Mouse (Mus musculus): Measurements from ENCODE around the gene Wnt7b. TPM values are rescaled to one million over a fixed set of nuclear protein-coding genes. Genes with fewer than 3 reads are reported as not detected.

Wnt7b gene
- total and polyA plus RNA-seq, 3 experiments: not detected

- TF ChIP-seq KAT2A (IDR thresholded peaks at IDR 0.05; ENCODE audit: insufficient replicate concordance, low read length) (no peak), E2F4 (IDR thresholded peaks at IDR 0.05; ENCODE audit: insufficient replicate concordance, low read depth, low read length) (no peak), ZKSCAN1 (IDR thresholded peaks at IDR 0.05; ENCODE audit: borderline replicate concordance, low read depth, low read length) (no peak), USF2 (conservative IDR thresholded peaks at IDR 0.05; ENCODE audit: low read depth, low read length) (no peak), IRF4 (IDR thresholded peaks at IDR 0.05; ENCODE audit: low read depth, low read length) (no peak), EP300 (IDR thresholded peaks at IDR 0.05; ENCODE audit: low read length) (no peak), MAX (IDR thresholded peaks at IDR 0.05; ENCODE audit: low read length) (no peak), POLR2A (IDR thresholded peaks at IDR 0.05; ENCODE audit: low read depth, low read length) (no peak)
- Histone ChIP-seq H3K4me3 (replicated peaks in 1 of 3; ENCODE audit: low read depth in 2 of 3, low read length in 2 of 3, poor library complexity in 1 of 3) (no peak overlapping the region), H3K36me3 (replicated peaks in 1 of 2; ENCODE audit: control insufficient read depth in 1 of 2, insufficient read depth in 1 of 2, low read length in 1 of 2) (no peaks in the 10 kb centered on the region), H3K9ac (ENCODE audit: insufficient read depth, low read depth) (no peak overlapping the region), H3K27ac (ENCODE audit: insufficient read depth, low read depth) (no peak overlapping the region), H3K4me1 (ENCODE audit: control insufficient read depth in 1 of 2, insufficient read depth in 2 of 2) (no peaks in the 10 kb centered on the region), H3K27me3 (replicated peaks) (peaks cover 66% of the 10 kb centered on the region), H3K4me2 (ENCODE audit: insufficient read depth, low read depth, poor library complexity, severe bottlenecking) (no peak overlapping the region), H3K79me2 (replicated peaks; ENCODE audit: control insufficient read depth, extremely low read depth, insufficient read depth, poor library complexity, severe bottlenecking) (no peaks in the 10 kb centered on the region), H3K9me3 (replicated peaks; ENCODE audit: low read length) (peaks cover 7% of the 10 kb centered on the region)
- no peak for DNase-seq (ENCODE audit: extremely low read depth)
- in situ Hi-C loops (cut with MboI; ENCODE audit: low pct_ligation_motif_present, low pct_unique_long_range_greater_than_20kb, low sequenced_read_pairs): no loop called here
- dilution Hi-C loops (cut with MboI; ENCODE audit: extremely low pct_ligation_motif_present, extremely low pct_unique_long_range_greater_than_20kb, low sequenced_read_pairs): no loop called here
These were observed 9.5 kb downstream of the Wnt7b start for GRCm38 (mm10) chr15:85572619-85573254.

- H3K9ac ChIP-seq (ENCODE audit: insufficient read depth, low read depth): no peak overlapping the region
- in situ Hi-C loops (cut with MboI; ENCODE audit: low pct_ligation_motif_present, low pct_unique_long_range_greater_than_20kb, low sequenced_read_pairs): no loop called here
- dilution Hi-C loops (cut with MboI; ENCODE audit: extremely low pct_ligation_motif_present, extremely low pct_unique_long_range_greater_than_20kb, low sequenced_read_pairs): no loop called here
- H3K4me3 ChIP-seq (replicated peaks in 1 of 3; ENCODE audit: low read depth in 2 of 3, low read length in 2 of 3, poor library complexity in 1 of 3): no peak overlapping the region
- H3K9me3 ChIP-seq (replicated peaks; ENCODE audit: low read length): peaks cover 5% of the 10 kb centered on the region
- H3K4me2 ChIP-seq (ENCODE audit: insufficient read depth, low read depth, poor library complexity, severe bottlenecking): no peak overlapping the region
- no peak overlapping the region for H3K27ac ChIP-seq (ENCODE audit: insufficient read depth, low read depth)
- H3K27me3 ChIP-seq (replicated peaks): peaks cover 84% of the 10 kb centered on the region
- DNase-seq (ENCODE audit: extremely low read depth): no peak
- no peaks in the 10 kb centered on the region for H3K36me3 ChIP-seq (replicated peaks in 1 of 2; ENCODE audit: control insufficient read depth in 1 of 2, insufficient read depth in 1 of 2, low read length in 1 of 2)
- no peaks in the 10 kb centered on the region for H3K79me2 ChIP-seq (replicated peaks; ENCODE audit: control insufficient read depth, extremely low read depth, insufficient read depth, poor library complexity, severe bottlenecking)
- TF ChIP-seq CHD1 (IDR thresholded peaks at IDR 0.05; ENCODE audit: low read depth, low read length) (no peak), ELF1 (IDR thresholded peaks at IDR 0.05; ENCODE audit: low read depth, low read length) (no peak), JUN (IDR thresholded peaks at IDR 0.05; ENCODE audit: insufficient read depth, low read depth, low read length) (no peak), POLR2A (IDR thresholded peaks at IDR 0.05; ENCODE audit: low read depth, low read length) (no peak)
- H3K4me1 ChIP-seq (ENCODE audit: control insufficient read depth in 1 of 2, insufficient read depth in 2 of 2): no peaks in the 10 kb centered on the region
These were observed 12.1 kb downstream of the Wnt7b start for GRCm38 (mm10) chr15:85569995-85570734.
